Mouse (Mus musculus) spleen, adult 18-20 months (tissue): ENCODE measurements around the gene C87414.
"Not testable (repeated sequence)": the region's sequence is repeated elsewhere in the genome, so short reads cannot be mapped to it uniquely, and the experiment has no call there.

Experiments used
- DNase-seq, 2 experiments: peaks; one replicate each; pipeline ENCODE4 v3.0.0; 2022; ENCODE audit warnings: mixed read lengths in 2 of 2

Gene C87414

DNA sequence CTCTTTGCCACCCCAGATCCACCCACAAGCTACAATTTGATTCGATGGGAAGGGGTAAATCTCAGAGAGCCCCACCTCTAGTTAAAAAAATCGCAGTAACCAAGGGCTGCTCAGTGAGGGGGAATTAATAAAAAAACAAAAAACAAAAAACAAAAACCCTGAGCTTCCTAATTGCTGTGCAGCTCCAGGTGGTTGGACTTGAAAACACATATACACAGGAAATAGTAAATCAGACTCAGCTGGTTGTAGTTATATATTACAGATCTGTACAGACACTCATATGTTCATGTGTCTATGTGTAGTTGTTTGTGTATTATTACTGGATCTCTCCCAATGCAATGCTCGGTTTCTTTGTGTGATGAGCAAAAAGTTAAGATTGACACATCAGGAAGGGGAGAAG is at the start of gene C87414:
Gene C87414 (minus strand): TSS at position 101 of the 400 bp plus-strand sequence.
- not testable (repeated sequence) for DNase-seq

DNA sequence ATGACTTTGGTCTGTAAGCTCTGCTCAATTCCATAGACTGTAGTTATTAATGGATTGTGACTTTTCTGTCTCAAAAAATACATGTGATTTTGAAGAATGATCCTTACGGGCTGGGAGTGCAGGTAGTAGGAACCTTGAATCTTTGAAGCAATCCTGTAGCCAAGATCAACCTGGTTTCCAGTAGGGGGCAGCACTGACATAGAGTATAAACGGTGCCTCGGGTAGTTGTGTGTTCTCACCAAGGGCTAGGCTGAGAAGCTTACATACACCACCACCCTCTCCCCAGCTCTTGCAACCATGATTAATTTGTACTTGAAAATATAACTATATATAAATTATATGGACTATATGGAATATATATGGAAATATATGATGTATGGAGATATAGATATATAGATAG is 13.3 kb upstream of the C87414 start:
- DNase-seq = not testable (repeated sequence)
